Mouse (Mus musculus): ENCODE results near the gene Agap2.
A peak's percentile ranks its signal among the peaks of the same experiment; 100 is the strongest.
"Not testable (repeated sequence)": the region's sequence is repeated elsewhere in the genome, so short reads cannot be mapped to it uniquely, and the experiment has no call there.

Gene Agap2

GRCm38 (mm10) chr10:127059174-127059967 lies 15.7 kb upstream of the Agap2 start:
- ATAC-seq (ENCODE audit: low TSS enrichment) = no peak

- peak; percentile 28 for ATAC-seq (ENCODE audit: low TSS enrichment)
Observed at GRCm38 (mm10) chr10:127059968-127060916, 14.8 kb upstream of the Agap2 start, which contains the start of gene March9. Gene March9, minus strand, starts transcription at chr10:127060184.

GRCm38 (mm10) chr10:127061085-127061484 lies 14.0 kb upstream of the Agap2 start:
- no peak for ATAC-seq (ENCODE audit: low TSS enrichment)

- ATAC-seq (ENCODE audit: low TSS enrichment) = no peak
Observed at GRCm38 (mm10) chr10:127061513-127061912, 13.6 kb upstream of the Agap2 start.

GRCm38 (mm10) chr10:127062101-127062500 lies 13.0 kb upstream of the Agap2 start:
- ATAC-seq (ENCODE audit: low TSS enrichment) = not testable (repeated sequence)

GRCm38 (mm10) chr10:127062503-127062902 lies 12.6 kb upstream of the Agap2 start:
- ATAC-seq (ENCODE audit: low TSS enrichment) = no peak

- ATAC-seq (ENCODE audit: low TSS enrichment) = peak; percentile 58
Observed at GRCm38 (mm10) chr10:127063239-127063872, 11.7 kb upstream of the Agap2 start, which contains the start of gene Cdk4. Gene Cdk4, plus strand, starts transcription at chr10:127063534.

- no peak for ATAC-seq (ENCODE audit: low TSS enrichment)
Observed at GRCm38 (mm10) chr10:127063913-127064870, 10.9 kb upstream of the Agap2 start.

GRCm38 (mm10) chr10:127065981-127066380 lies 9.1 kb upstream of the Agap2 start:
- no peak for ATAC-seq (ENCODE audit: low TSS enrichment)

GRCm38 (mm10) chr10:127066519-127067018 lies 8.5 kb upstream of the Agap2 start:
- no peak for ATAC-seq (ENCODE audit: low TSS enrichment)

GRCm38 (mm10) chr10:127068360-127069038 lies 6.6 kb upstream of the Agap2 start:
- no peak for ATAC-seq (ENCODE audit: low TSS enrichment)

- ATAC-seq (ENCODE audit: low TSS enrichment) = peak; percentile 14
Observed at GRCm38 (mm10) chr10:127069281-127070189, 5.5 kb upstream of the Agap2 start.

- ATAC-seq (ENCODE audit: low TSS enrichment) = peak; percentile 82
Observed at GRCm38 (mm10) chr10:127070190-127071121, 4.6 kb upstream of the Agap2 start, which contains the start of gene Tspan31. Gene Tspan31, minus strand, starts transcription at chr10:127070264.

GRCm38 (mm10) chr10:127071203-127071602 lies 3.9 kb upstream of the Agap2 start:
- ATAC-seq (ENCODE audit: low TSS enrichment) = no peak

GRCm38 (mm10) chr10:127072270-127072669 lies 2.8 kb upstream of the Agap2 start:
- not testable (repeated sequence) for ATAC-seq (ENCODE audit: low TSS enrichment)

- not testable (repeated sequence) for ATAC-seq (ENCODE audit: low TSS enrichment)
Observed at GRCm38 (mm10) chr10:127072969-127073368, 2.1 kb upstream of the Agap2 start.

GRCm38 (mm10) chr10:127073981-127074380 lies 1.1 kb upstream of the Agap2 start:
- ATAC-seq (ENCODE audit: low TSS enrichment) = no peak

GRCm38 (mm10) chr10:127075651-127076050 lies 567 bp downstream of the Agap2 start:
- ATAC-seq (ENCODE audit: low TSS enrichment) = no peak
